Mouse (Mus musculus): ENCODE results near the gene Speg.

Gene Speg

DNA sequence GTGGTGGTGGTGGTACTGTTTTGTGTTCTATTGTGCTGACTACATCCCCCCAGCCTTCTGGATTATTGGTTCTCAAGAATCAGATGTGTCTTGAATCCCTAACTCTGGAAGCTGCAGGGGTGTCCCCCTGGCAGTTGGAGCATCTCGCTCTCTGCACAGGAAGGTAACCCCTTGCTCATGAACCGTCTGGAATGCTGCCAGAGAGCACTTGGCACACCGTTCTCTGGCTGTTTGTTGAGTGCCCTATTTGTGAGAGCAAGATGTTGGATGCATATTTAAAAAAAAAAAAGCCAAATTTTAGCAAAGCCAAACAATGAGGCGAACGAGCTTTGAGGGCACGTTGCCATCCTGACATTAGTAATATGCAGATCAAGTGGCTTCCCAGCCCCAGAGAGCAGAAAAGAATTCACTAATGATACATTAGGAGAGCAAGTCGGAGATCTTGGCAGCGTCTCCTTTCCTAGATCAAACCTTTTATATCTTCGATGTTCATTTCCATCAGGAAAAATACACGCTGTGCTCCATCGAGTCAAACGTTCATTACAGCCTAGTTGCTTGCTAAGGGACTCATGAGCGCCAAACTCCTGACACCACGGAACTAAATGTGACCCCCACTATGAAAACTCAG is 9.5 kb upstream of the Speg start:
- DNase-seq (ENCODE audit: extremely low read depth, low read depth) = no peak

DNA sequence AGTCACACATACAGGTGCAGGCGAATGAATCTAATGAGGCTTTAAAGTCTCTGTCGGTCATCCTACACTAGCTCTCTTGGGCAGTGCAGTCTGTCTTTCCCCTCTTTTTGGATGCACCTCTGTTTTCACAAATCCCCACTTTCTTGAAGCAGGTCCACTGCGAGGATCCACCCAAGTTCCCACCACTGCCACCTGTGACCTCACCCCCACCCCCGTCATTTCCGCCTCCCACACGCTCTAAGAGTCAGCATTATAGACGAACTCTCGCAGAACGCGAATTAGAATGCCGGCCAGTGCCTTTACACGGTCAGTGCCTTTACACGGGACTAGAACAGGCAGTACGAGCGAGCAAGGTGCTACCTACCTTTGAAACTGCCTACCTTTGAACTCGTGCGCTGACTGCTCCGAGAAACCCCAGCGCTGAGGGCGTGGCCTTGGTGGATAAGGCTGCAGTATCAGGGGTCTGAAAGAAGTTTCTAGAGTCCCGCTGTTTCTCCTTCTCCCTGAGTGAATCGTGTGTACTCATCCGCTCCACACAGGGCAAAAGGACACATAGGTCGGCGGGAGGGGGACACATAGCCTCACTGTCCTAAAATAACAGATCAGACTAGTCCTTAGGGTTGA is 5.6 kb upstream of the Speg start:
- no peak for DNase-seq (ENCODE audit: extremely low read depth, low read depth)

DNA sequence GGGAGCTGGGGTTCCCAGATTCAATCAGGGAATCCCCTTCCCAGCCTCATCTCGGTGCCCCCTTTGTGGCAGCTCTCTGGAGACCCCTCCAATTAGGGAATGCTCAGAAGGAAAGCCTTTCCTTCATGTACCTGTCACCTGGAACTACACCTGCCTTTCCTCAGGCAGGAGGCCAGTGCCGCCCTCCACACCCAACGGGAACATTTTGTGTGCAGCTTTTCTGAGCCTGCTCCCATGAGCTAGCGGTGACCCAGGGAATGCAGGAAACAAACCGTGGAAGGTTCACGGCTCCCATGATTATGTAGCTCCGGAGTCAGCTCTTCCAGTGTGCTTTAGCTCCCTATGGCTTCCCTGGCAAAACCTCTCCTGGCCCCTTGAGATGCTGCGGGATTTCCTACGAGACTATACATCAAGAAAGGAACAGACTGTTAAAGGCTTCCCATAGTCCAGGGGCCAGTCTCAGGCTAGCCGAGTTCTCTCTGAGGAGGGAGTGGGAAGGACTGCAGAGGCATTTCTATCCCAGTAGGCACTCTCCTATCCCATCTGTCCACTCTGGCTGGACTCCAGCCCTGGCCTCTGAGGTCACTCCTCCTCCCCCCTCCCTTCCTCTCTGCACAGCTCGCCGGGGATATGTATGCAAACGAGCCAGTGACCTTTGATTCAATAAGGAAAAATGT is 5.0 kb upstream of the Speg start:
- no peak for DNase-seq (ENCODE audit: extremely low read depth, low read depth)

DNA sequence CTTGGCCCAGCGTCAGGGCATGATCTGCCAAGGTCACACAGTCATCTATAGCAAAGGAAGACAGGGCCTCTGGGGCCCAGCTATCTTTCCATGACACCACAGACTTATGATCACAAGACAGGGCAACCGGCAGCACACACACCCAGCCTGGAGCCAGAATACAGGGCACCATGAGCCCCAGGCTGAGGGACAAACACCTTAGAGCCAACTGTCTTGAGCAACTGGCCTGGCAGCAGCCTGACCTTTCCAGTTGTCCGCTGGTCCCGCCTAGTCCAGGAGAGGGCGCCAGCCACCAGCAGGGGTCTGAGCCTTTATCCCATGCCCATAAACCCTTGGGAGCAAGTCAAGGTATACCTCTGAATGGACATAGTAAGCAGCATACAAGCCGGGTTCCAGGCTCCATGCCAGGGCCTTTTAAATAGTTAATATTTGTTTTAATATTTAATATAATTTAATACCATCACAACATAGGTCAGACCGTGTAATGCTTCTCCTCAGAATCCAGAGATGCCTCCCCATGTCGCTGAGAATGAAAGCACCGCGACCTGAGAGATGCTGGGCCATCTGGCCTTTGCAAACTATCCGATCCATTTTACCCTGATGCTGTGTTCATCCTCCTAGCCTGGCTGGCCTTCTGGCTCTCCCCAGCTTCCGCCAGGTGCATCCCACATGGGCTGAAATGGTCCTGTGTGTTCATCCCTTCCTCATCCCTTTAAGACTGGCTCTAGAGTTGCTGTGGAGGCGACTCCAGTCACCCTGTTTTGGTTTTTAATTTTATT is 3.6 kb upstream of the Speg start:
- no peak for DNase-seq (ENCODE audit: extremely low read depth, low read depth)

DNA sequence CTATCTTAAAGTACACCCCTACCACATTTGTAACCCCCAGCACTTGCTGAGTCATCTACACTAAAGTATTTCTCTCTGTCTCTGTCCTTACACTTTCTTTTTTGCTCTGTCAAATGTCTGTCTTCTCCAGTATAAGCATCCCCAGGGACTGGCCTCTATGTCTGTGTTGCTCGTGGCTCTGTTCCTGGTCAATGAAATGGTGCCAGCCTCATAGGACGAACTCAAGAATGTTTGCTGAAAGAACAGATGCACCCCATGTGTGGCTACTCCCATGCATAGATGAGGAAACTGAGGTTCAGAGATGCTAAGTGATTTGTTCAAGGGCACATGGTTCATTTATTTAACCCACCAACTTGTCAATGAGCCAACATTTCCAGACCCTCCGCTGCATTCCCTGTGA is 2.6 kb upstream of the Speg start:
- DNase-seq (ENCODE audit: extremely low read depth, low read depth) = no peak

DNA sequence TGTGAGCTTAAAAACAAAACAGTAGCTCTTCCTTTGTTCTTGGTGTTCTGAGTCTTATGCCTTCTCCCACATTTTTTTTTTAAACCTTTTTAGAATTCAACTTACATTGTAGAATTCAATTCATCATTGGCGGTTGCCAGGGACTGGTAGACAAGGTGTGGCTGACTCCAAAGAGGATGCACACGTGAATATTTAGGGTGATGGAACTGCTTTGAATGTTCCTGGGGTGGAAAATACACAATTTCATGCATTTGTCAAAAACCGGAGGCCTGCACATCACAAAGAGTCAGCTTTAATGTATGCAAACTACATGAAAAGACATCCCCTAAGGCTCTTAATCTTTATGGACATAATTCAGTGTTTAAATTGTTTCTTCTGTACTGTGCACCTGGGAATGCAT is 1.8 kb upstream of the Speg start:
- DNase-seq (ENCODE audit: extremely low read depth, low read depth) = no peak

DNA sequence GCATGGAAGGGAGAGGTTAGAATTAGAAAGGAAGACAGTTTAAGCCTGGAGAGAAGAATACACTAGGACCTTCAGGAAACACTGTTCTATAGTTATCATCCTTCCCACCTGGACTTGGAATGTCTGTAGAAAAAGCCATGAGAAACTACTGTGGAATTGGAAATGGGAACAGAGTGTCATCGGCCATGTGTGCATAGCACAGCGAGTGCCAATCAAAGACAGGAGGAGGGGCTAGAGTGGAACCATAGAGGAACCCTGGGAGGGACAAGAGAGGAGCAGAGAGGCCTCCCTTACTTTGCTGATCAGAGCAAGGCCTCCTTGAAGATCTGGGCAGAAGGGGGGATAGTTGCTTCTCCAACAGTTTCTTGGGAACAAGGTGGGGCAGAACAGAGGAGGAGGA is 4.1 kb downstream of the Speg start:
- DNase-seq (ENCODE audit: extremely low read depth, low read depth) = no peak

DNA sequence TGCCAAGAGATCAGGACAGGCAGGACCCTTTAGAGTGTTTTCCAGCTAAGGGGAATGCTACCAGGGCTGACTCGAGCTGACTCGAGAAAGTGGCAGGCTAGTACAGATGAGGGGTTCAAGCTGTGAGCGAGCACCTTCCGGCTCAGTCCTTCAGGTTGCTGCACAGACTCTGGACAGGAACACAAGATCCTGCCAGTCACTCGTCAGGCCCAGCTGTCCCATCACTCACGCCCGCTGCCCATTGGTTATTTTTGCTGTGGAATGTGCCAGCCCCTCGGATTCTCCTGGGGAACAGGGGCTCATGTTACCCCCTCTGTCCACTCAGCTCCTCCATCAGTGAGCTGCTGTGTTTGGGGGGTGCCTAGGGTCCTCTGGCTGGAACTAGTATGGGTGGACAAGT is 4.8 kb downstream of the Speg start:
- DNase-seq (ENCODE audit: extremely low read depth, low read depth) = no peak

DNA sequence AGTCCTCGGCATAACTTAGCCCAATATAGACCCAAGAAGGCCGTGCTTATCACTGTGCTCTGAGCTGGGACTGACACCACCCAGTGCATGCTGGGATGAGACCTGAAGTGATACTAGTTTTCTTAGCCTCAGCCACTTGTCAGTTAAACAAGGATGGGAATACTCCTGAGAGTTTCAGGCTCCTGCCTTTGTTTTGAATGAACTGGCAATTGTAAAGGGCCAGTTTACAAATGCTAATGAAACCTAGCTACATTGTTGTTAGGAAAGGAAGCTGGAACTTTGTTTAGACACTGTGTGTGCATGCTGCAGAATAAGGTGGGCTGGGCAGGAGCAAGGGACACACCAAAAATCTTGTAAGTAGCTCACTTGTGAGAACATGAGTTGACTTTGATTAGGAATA is 5.9 kb downstream of the Speg start:
- DNase-seq (ENCODE audit: extremely low read depth, low read depth) = no peak

DNA sequence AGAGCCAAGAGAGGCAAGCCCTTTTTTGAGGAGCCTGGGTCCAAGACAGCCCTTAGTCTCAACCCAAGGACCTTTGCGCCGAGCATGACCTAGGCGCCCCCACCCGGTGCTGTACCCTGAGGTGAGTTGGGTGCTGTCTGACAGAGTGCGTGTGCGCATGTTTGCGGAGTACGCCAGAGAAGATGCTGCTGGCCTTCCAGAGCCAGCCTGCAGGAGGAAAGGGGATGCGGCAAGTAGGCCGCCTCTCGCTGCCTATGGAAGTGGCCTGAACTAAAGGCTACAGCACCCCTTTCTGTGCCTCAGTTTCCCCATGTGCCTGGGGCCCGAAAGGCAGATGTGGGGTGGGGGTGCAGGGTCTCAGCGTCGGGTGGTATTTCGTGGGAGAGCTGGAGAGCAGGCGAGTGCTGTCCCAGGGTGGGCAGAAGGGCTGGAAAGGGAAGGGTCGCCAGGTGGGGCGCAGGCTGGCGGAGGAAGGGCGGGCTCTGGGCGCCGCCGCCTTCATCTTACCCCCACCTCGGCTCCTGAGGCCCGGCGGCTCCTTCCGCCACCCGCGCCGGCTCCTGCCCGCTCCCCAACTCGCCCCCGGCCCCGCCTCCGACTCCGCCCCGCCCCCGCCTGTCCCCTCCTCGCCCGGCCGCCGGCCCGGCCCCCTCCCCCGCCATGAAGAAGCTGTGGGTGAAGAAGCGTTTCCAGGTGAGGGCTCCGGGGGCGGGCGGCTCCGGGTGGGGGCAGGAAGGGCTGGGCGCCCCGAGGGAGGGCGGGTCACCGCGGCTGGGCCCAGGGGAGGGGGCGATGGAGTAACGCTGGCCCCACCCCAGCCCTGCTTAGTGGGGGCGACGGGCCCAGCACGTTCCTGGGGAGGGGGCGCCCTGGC is 6.6 kb downstream of the Speg start:
- DNase-seq (ENCODE audit: extremely low read depth, low read depth) = no peak

DNA sequence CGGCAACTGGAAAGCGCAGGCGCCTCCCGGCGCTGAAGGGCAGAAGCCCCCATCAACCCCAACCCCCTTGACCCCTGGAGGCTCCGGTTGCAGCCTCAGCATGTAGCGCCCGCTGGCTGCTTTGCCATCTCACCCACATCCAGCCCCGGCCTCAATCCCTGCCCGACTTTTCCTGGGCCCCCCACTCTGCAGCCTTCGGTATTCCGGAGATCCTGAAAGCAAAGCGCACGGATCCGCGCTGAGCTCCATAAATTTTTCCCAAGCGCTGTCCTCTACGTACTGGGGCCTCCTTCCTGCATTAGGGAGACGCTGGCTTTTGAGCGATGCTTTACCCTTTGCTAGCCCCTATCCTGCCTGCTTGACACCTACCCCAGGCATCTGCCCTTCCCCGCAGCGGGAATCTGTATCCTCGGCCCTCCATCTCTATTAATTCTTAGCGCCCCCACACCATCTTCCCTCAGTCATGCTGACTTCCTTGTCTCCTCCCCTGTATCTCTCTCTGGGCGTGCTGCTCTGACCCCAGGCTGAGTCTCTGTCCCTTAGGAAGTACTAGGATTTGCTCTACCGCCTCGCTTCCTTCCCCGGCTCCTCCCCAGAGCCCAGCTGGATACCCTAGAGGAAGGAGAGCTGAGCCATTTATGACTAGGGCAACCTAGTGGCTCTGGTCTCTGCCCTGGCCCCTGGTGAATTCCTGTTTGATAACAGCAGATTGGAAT is 7.4 kb downstream of the Speg start:
- DNase-seq (ENCODE audit: extremely low read depth, low read depth) = no peak

DNA sequence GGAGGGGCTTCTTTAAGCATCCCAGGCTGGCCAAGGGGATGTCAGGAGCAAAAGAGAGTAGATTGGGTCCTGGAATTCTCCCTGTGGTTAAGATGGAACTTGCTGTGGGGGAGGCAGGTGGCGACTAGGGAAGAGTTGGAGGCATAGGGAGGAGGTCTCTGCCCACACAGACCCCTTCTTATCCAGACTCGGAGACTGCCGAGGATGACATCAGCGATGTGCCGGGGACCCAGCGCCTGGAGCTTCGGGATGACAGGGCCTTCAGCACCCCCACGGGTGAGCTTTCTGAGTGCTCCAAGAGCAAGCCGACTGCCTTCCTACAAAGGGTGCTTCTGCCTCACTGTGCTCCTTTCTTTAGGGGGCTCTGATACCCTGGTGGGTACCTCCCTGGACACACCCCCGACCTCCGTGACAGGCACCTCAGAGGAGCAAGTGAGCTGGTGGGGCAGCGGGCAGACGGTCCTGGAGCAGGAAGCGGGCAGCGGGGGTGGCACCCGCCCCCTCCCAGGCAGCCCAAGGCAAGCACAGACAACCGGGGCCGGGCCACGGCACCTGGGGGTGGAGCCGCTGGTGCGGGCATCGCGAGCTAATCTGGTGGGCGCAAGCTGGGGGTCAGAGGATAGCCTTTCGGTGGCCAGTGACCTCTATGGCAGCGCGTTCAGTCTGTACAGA is 9.5 kb downstream of the Speg start:
- DNase-seq (ENCODE audit: extremely low read depth, low read depth) = no peak

DNA sequence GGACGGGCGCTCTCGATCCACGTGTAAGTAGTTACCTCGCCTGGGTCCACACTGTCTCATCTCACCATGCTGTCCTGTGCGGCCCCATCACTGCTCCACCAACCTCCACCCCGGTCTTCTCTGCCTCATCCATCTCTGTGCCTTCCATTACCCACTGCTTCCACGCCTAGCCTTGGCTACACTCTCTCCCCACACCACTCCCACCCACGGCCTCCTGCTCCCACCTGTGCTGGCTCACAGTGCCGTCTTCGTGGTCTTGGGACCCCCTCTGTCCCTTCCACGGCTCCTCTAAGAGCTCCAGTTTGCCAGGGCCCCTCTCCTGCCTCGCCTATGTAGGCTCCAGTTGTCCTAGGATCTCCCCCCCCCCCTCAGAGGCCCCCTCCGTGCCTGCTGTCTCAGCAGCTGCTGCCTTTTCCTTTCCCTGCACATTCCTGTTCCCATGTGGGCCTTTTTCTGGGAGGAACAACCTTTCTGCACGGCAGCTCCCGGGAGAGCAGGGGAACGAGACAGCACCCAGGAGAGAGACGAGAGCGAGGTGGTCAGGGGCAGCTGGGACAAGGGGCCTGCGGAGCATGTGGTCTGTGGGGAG is 10.1 kb downstream of the Speg start:
- no peak for DNase-seq (ENCODE audit: extremely low read depth, low read depth)

DNA sequence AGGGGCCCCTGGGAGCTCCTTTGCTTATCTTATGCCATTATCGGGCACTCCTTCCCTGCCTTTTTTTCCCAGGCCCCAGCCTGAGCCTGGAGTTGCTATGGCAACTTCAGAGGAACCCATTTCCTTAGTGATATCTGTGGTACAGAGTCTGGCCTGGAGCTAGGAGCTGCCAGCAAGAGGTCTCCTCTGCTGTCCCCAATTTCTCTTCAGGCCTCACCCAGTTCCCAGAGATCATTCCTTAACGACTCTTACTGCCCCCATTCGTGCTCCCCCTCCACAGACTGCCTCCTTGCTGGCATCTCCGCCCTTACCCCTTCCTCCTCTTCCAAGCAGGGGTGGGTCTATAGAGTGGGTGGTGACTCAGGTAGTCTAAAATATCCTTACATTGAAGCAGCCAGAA is 11.1 kb downstream of the Speg start:
- no peak for DNase-seq (ENCODE audit: extremely low read depth, low read depth)

DNA sequence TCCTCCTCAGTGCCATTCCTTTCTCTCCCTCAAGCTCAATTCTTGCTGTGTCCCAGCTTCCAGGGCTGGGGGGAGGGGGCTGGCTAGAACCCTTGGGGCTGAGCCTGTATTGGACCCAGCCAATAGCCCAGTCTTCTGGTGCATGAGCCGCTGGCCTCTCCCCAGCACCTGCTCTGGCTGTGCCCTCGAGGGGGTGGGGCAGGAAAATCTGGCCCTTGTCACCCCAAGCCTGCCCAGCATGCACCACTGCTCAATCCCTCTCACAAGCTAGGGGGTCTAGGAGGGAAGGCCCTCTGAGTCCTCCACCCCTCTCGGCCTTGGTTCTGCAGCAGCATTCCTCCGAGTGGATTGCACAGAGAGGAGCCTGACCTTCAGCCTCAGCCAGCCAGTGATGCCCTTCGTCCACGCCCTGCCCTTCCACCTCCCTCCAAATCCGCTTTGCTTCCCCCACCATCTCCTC is 12.4 kb downstream of the Speg start:
- DNase-seq (ENCODE audit: extremely low read depth, low read depth) = no peak

DNA sequence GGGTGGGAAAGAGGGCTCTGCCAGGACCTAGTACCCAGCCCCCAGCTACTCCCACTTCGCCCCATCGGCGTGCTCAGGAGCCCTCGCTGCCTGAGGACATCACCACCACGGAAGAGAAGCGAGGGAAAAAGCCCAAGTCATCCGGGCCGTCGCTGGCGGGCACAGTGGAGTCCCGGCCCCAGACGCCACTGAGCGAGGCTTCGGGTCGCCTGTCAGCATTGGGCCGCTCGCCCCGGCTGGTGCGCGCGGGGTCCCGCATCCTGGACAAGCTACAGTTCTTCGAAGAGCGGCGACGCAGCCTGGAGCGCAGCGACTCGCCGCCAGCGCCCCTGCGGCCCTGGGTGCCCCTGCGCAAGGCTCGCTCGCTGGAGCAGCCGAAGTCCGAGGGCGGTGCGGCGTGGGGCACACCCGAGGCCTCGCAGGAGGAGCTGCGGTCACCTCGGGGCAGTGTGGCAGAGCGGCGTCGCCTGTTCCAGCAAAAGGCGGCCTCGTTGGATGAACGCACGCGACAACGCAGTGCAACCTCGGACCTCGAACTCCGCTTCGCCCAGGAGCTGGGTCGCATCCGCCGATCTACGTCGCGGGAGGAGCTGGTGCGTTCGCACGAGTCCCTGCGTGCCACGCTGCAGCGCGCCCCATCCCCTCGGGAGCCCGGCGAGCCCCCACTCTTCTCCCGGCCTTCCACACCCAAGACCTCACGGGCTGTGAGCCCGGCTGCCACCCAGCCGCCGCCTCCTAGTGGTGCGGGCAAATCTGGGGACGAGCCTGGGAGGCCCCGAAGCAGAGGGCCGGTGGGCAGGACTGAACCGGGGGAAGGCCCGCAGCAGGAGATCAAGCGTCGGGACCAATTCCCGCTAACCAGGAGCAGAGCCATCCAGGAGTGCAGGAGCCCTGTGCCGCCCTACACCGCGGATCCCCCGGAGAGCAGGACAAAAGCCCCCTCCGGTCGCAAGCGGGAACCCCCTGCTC is 13.1 kb downstream of the Speg start:
- DNase-seq (ENCODE audit: extremely low read depth, low read depth) = no peak

DNA sequence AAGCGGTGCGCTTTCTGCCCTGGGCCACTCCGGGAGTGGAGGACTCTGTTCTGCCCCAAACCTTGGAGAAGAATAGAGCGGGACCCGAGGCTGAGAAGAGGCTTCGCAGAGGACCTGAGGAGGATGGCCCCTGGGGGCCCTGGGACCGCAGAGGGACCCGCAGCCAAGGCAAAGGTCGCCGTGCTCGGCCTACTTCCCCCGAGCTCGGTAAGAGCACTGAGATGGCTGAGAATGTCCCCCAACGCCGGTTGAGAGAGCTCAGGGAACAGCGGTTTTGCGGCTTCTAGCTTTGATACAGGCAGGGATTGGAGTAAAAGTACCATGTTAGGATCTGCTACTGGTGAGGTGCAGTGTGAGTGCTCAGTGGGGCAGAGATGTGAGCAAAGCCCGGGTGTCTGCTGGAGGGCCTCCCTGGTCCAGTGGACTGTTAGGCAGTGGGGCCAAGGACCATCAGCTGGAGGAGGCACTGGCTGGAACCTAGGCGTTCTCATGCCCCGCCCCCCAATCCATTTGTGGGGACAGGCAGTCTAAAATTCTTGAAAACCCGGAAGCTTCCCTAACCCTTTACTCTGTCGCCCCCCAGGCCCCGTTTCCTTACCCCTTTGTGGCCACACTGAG is 13.9 kb downstream of the Speg start:
- no peak for DNase-seq (ENCODE audit: extremely low read depth, low read depth)

DNA sequence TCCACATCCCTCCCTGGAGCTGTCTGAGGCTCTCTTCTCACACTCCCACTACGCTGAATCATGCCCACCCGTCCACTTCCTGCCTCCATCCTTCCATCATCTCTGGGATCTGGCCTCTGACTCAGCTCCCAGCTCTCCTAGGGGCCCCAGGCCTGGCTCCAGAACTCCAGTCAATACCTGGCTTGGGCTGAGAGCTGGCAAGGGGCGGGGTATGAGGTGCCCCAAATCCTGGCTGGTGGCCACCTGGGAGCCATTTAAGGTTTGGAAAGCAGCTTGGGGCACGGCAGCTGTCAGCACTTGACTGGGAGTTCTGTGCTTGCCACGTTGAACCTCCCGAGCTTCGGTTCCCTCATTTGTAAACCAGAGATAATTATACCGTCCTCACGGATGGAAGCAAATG is 18.0 kb downstream of the Speg start:
- DNase-seq (ENCODE audit: extremely low read depth, low read depth) = no peak
